Mouse (Mus musculus) heart, adult 2 months (tissue): ENCODE measurements around the gene Ky.

Experiments
- CTCF ChIP-seq: fragments of 200-600 bp; IDR thresholded peaks from 2 replicates; pipeline ENCODE4 v1.8.1; 2022; ENCODE audit warnings: antibody characterized with exemption, mild to moderate bottlenecking, moderate library complexity
- EP300 ChIP-seq: fragments of 200-500 bp; IDR thresholded peaks from 2 replicates; pipeline ENCODE4 v1.6.1; 2011; ENCODE audit warnings: low read depth, low read length, control low read depth; ENCODE audit not compliant: insufficient read depth

- TF ChIP-seq CTCF (no peak), EP300 (no peak)
Observed at GRCm38 (mm10) chr9:102501113-102501512, 4.4 kb upstream of the Ky start.
